Mouse (Mus musculus): ENCODE data around the gene Rps6kl1.

DNA sequence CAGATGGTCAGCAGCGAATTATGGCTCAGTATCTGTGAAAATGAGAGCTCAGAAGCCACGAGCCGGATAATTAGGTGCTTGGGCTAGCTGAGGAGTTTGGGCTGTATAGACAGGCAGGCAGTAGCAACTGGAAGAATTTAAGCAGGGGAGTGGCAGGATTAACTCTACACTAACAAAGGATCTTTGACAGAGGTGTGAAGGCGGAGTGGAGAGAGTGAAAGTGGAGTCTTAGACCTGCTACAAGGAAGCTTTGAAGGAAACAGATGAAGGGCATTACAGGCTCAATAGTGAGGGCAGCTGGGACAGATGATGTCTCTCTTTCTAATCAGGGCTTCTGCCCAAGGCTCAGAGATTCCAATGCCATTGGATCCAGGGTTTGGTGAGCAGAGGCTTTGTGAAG lies 41.6 kb downstream of the Rps6kl1 start:
- TF ChIP-seq POLR2A (IDR thresholded peaks at IDR 0.05; ENCODE audit: control insufficient read depth, low read depth, low read length), result no peak
- no peak for TF ChIP-seq CTCF (IDR thresholded peaks at IDR 0.05; ENCODE audit: control insufficient read depth, insufficient read depth, insufficient replicate concordance, low read depth, low read length)

Data from testis, adult 2 months (tissue).